Mouse (Mus musculus): ENCODE measurements around the gene Scg5. TPM values are rescaled to one million over a fixed set of nuclear protein-coding genes. Genes with fewer than 3 reads are reported as not detected.

Scg5 gene
- total RNA-seq, 2 experiments from 2014 or later: 272 TPM

- peak; percentile 34 to 41 for DNase-seq (ENCODE audit: low spot score in 2 of 2)
Measured at GRCm38 (mm10) chr2:113757525-113758310, 71.2 kb downstream of the Scg5 start.

- no peak for DNase-seq (ENCODE audit: low spot score in 2 of 2)
Measured at GRCm38 (mm10) chr2:113756924-113757524, 71.9 kb downstream of the Scg5 start.

- DNase-seq (ENCODE audit: low spot score in 2 of 2): no peak
Measured at GRCm38 (mm10) chr2:113749721-113750120, 79.2 kb downstream of the Scg5 start.

- DNase-seq (ENCODE audit: low spot score in 2 of 2): no peak
Measured at GRCm38 (mm10) chr2:113749309-113749708, 79.6 kb downstream of the Scg5 start.

- no peak for DNase-seq (ENCODE audit: low spot score in 2 of 2)
Measured at GRCm38 (mm10) chr2:113728581-113728980, 100.3 kb downstream of the Scg5 start.

Other genes with a start within 250 kb of the Scg5 start
- 1 to 10 TPM; 1.7 to 1.9 TPM for gene Grem1, start 70.5 kb downstream of the Scg5 start, total RNA-seq (2021)
- 1 to 10 TPM; 6.6 to 6.7 TPM for gene Arhgap11a, start 19.5 kb upstream of the Scg5 start, total RNA-seq (2021)
- 10 to 100 TPM; 17.4 to 19.9 TPM for gene Gjd2, start 184.5 kb upstream of the Scg5 start, total RNA-seq (2021)
- gene Actc1, start 224.4 kb upstream of the Scg5 start, total RNA-seq (2021): not detected